Mouse (Mus musculus): ENCODE results near the gene Hist1h3d.

DNA sequence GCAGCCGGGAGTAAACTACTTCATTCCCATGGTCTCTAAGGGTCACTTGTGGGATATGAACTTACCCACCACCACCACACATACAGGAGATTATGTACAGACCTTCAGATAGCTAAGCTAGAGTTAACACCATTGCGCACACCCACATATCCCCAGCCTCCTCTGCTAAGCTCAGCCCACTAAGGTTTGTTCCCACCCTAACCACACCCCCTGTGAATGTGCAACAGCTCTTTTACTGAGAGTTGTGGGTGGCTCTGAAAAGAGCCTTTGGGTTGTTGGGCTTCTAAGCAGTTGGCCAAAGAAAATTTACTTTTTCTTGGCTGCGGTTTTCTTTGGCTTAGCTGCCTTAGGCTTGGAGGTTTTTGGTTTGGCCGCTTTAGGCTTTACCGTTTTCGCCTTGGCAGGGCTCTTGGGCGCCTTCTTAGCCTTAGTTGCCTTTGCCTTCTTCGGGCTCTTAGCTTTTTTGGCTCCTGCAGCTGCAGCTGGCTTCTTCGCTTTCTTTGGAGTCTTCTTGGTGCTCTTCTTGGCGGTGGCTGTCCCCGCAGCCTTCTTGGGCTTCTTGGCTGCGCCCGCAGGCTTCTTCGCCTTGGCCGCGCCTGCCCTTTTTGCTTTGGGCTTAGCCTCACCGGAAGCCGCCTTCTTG, 46.1 kb downstream of the Hist1h3d start:
- TF ChIP-seq POLR2A (IDR thresholded peaks at IDR 0.05; ENCODE audit: control insufficient read depth, extremely low read depth, insufficient read depth, low read length, poor library complexity): no peak
- no peak for TF ChIP-seq CTCF (IDR thresholded peaks at IDR 0.05; ENCODE audit: borderline replicate concordance, control insufficient read depth, extremely low read depth, insufficient read depth, low read length, poor library complexity)
